ENCODE assay signal across 8 mouse cellular contexts in genomic region chr16:33684703-33685701, GRCm38 (mm10). TPM values are rescaled to one million over a fixed set of nuclear protein-coding genes. Genes with fewer than 3 reads are reported as not detected.
A peak's percentile ranks its signal among the peaks of the same experiment; 100 is the strongest.
DNase-seq lines count a peak whose midpoint lies in the region; ATAC-seq lines count a peak whose summit lies in the region.

No protein-coding gene starts in this region.

- H3K4me2 ChIP-seq in forebrain, embryonic 15.5 days (replicated peaks): peak overlapping the region; percentile 88
- H3K4me2 ChIP-seq in midbrain, embryonic 15.5 days: peak overlapping the region; percentile 83

- H3K4me1 ChIP-seq in forebrain, embryonic 15.5 days: peaks cover 53% of the 10 kb centered on the region
- H3K4me1 ChIP-seq in midbrain, embryonic 15.5 days: peaks cover 28% of the 10 kb centered on the region

- no peaks in the 10 kb centered on the region for H3K36me3 ChIP-seq in forebrain, embryonic 15.5 days
- no peaks in the 10 kb centered on the region for H3K36me3 ChIP-seq in midbrain, embryonic 15.5 days (replicated peaks)

- no peaks in the 10 kb centered on the region for H3K9me3 ChIP-seq in forebrain, embryonic 15.5 days
- no peaks in the 10 kb centered on the region for H3K9me3 ChIP-seq in midbrain, embryonic 15.5 days

- H3K27me3 ChIP-seq in forebrain, embryonic 15.5 days: no peaks in the 10 kb centered on the region
- H3K27me3 ChIP-seq in midbrain, embryonic 15.5 days (replicated peaks): no peaks in the 10 kb centered on the region

- WGBS in forebrain, embryonic 15.5 days: under 1% methylated on average over 46 of the region's 46 CpGs
- under 1% methylated on average over 46 of the region's 46 CpGs for WGBS in midbrain, embryonic 15.5 days

- peak overlapping the region; percentile 79 for H3K27ac ChIP-seq in forebrain, embryonic 15.5 days (replicated peaks)
- peak overlapping the region; percentile 68 for H3K27ac ChIP-seq in midbrain, embryonic 15.5 days

- peak; percentile 55 to 72 for DNase-seq in heart, adult 18-20 months
- no peak for DNase-seq in heart, postnatal 4 days
- DNase-seq in adrenal gland, postnatal 10 days: peak; percentile 53
- DNase-seq in kidney, postnatal 10 days: peak; percentile 56
- no peak for DNase-seq in right cerebral cortex, postnatal 25 days
- DNase-seq in right cerebral cortex, postnatal 10 days (ENCODE audit: low spot score in 2 of 2): no peak

- H3K4me3 ChIP-seq in forebrain, embryonic 15.5 days: peak overlapping the region; percentile 89
- peak overlapping the region; percentile 70 for H3K4me3 ChIP-seq in midbrain, embryonic 15.5 days

- peak overlapping the region; percentile 93 for H3K9ac ChIP-seq in forebrain, embryonic 15.5 days (replicated peaks)
- peak overlapping the region; percentile 83 for H3K9ac ChIP-seq in midbrain, embryonic 15.5 days

- ATAC-seq in forebrain, embryonic 15.5 days (replicated peaks): peak; percentile 59
- peak; percentile 53 for ATAC-seq in midbrain, embryonic 15.5 days (replicated peaks)

RNA-seq across cellular contexts. Expression of gene Heg1, which starts 0.8 kb away (rescaled TPM):
- 100 to 1,000 TPM; 104 to 113 TPM for total RNA-seq in heart, adult 18-20 months (2021)
- 100 to 1,000 TPM; 226 to 240 TPM for total RNA-seq in heart, postnatal 4 days (2021)
- 10 to 100 TPM; 83.8 to 95.3 TPM for total RNA-seq in adrenal gland, postnatal 10 days (2021)
- polyA plus RNA-seq in forebrain, embryonic 15.5 days (2015; fragmentation: Nextera tagmentation; extraction: Ambion mirVana): 20.3 and 22.4 TPM in 2 replicates
- polyA plus RNA-seq in midbrain, embryonic 15.5 days (2015; fragmentation: Nextera tagmentation; extraction: Ambion mirVana): 14.2 and 14.5 TPM in 2 replicates

Comparison
In these comparisons a context has a peak if more than half of its experiments do, and no peak if none do; other contexts are left out.
1. DNase-seq: peak in heart, adult 18-20 months (2 of 2), adrenal gland, postnatal 10 days (single experiment) and kidney, postnatal 10 days (single experiment); none in heart, postnatal 4 days (single experiment), right cerebral cortex, postnatal 25 days (single experiment) and right cerebral cortex, postnatal 10 days (0 of 2).